Mouse (Mus musculus): ENCODE data around the gene Hspb1. TPM values are rescaled to one million over a fixed set of nuclear protein-coding genes. Genes with fewer than 3 reads are reported as not detected.

Hspb1 gene
- total RNA-seq, 1 experiment from 2014 or later, result not detected

GRCm38 (mm10) chr5:135904259-135904658 lies 16.5 kb downstream of the Hspb1 start:
- no peak for ATAC-seq (replicated peaks in 1 of 2; ENCODE audit: insufficient read depth in 1 of 2, low FRiP score in 2 of 2, low TSS enrichment in 1 of 2, low read depth in 1 of 2, poor library complexity in 2 of 2, severe bottlenecking in 2 of 2)

- no peak for ATAC-seq (replicated peaks in 1 of 2; ENCODE audit: insufficient read depth in 1 of 2, low FRiP score in 2 of 2, low TSS enrichment in 1 of 2, low read depth in 1 of 2, poor library complexity in 2 of 2, severe bottlenecking in 2 of 2)
Measured at GRCm38 (mm10) chr5:135905320-135906225, 17.9 kb downstream of the Hspb1 start.

GRCm38 (mm10) chr5:135906846-135907245 lies 19.1 kb downstream of the Hspb1 start:
- ATAC-seq (replicated peaks in 1 of 2; ENCODE audit: insufficient read depth in 1 of 2, low FRiP score in 2 of 2, low TSS enrichment in 1 of 2, low read depth in 1 of 2, poor library complexity in 2 of 2, severe bottlenecking in 2 of 2), result 0 out of 4 replicates have a peak, but pooled peaks of 1 of the 2 experiments have one; percentile 3

- no peak for ATAC-seq (replicated peaks in 1 of 2; ENCODE audit: insufficient read depth in 1 of 2, low FRiP score in 2 of 2, low TSS enrichment in 1 of 2, low read depth in 1 of 2, poor library complexity in 2 of 2, severe bottlenecking in 2 of 2)
Measured at GRCm38 (mm10) chr5:135907256-135907655, 19.5 kb downstream of the Hspb1 start.

- ATAC-seq (replicated peaks in 1 of 2; ENCODE audit: insufficient read depth in 1 of 2, low FRiP score in 2 of 2, low TSS enrichment in 1 of 2, low read depth in 1 of 2, poor library complexity in 2 of 2, severe bottlenecking in 2 of 2), result no peak
Measured at GRCm38 (mm10) chr5:135908185-135908584, 20.5 kb downstream of the Hspb1 start.

- no peak for ATAC-seq (replicated peaks in 1 of 2; ENCODE audit: insufficient read depth in 1 of 2, low FRiP score in 2 of 2, low TSS enrichment in 1 of 2, low read depth in 1 of 2, poor library complexity in 2 of 2, severe bottlenecking in 2 of 2)
Measured at GRCm38 (mm10) chr5:135908989-135909388, 21.3 kb downstream of the Hspb1 start.

GRCm38 (mm10) chr5:135909646-135910045 lies 21.9 kb downstream of the Hspb1 start:
- ATAC-seq (replicated peaks in 1 of 2; ENCODE audit: insufficient read depth in 1 of 2, low FRiP score in 2 of 2, low TSS enrichment in 1 of 2, low read depth in 1 of 2, poor library complexity in 2 of 2, severe bottlenecking in 2 of 2), result no peak

- no peak for ATAC-seq (replicated peaks in 1 of 2; ENCODE audit: insufficient read depth in 1 of 2, low FRiP score in 2 of 2, low TSS enrichment in 1 of 2, low read depth in 1 of 2, poor library complexity in 2 of 2, severe bottlenecking in 2 of 2)
Measured at GRCm38 (mm10) chr5:135910813-135911212, 23.1 kb downstream of the Hspb1 start.

- ATAC-seq (replicated peaks in 1 of 2; ENCODE audit: insufficient read depth in 1 of 2, low FRiP score in 2 of 2, low TSS enrichment in 1 of 2, low read depth in 1 of 2, poor library complexity in 2 of 2, severe bottlenecking in 2 of 2), result no peak
Measured at GRCm38 (mm10) chr5:135911633-135912220, 24.0 kb downstream of the Hspb1 start.

GRCm38 (mm10) chr5:135913201-135913600 lies 25.5 kb downstream of the Hspb1 start:
- ATAC-seq (replicated peaks in 1 of 2; ENCODE audit: insufficient read depth in 1 of 2, low FRiP score in 2 of 2, low TSS enrichment in 1 of 2, low read depth in 1 of 2, poor library complexity in 2 of 2, severe bottlenecking in 2 of 2), result no peak

GRCm38 (mm10) chr5:135914156-135914555 lies 26.4 kb downstream of the Hspb1 start:
- ATAC-seq (replicated peaks in 1 of 2; ENCODE audit: insufficient read depth in 1 of 2, low FRiP score in 2 of 2, low TSS enrichment in 1 of 2, low read depth in 1 of 2, poor library complexity in 2 of 2, severe bottlenecking in 2 of 2), result no peak

- ATAC-seq (replicated peaks in 1 of 2; ENCODE audit: insufficient read depth in 1 of 2, low FRiP score in 2 of 2, low TSS enrichment in 1 of 2, low read depth in 1 of 2, poor library complexity in 2 of 2, severe bottlenecking in 2 of 2), result no peak
Measured at GRCm38 (mm10) chr5:135916051-135916565, 28.4 kb downstream of the Hspb1 start.

- ATAC-seq (replicated peaks in 1 of 2; ENCODE audit: insufficient read depth in 1 of 2, low FRiP score in 2 of 2, low TSS enrichment in 1 of 2, low read depth in 1 of 2, poor library complexity in 2 of 2, severe bottlenecking in 2 of 2), result no peak
Measured at GRCm38 (mm10) chr5:135916601-135917000, 28.9 kb downstream of the Hspb1 start.

- ATAC-seq (replicated peaks in 1 of 2; ENCODE audit: insufficient read depth in 1 of 2, low FRiP score in 2 of 2, low TSS enrichment in 1 of 2, low read depth in 1 of 2, poor library complexity in 2 of 2, severe bottlenecking in 2 of 2), result no peak
Measured at GRCm38 (mm10) chr5:135917327-135918058, 29.8 kb downstream of the Hspb1 start.

GRCm38 (mm10) chr5:135918059-135918437 lies 30.3 kb downstream of the Hspb1 start:
- no peak for ATAC-seq (replicated peaks in 1 of 2; ENCODE audit: insufficient read depth in 1 of 2, low FRiP score in 2 of 2, low TSS enrichment in 1 of 2, low read depth in 1 of 2, poor library complexity in 2 of 2, severe bottlenecking in 2 of 2)

GRCm38 (mm10) chr5:135918593-135918992 lies 30.9 kb downstream of the Hspb1 start:
- no peak for ATAC-seq (replicated peaks in 1 of 2; ENCODE audit: insufficient read depth in 1 of 2, low FRiP score in 2 of 2, low TSS enrichment in 1 of 2, low read depth in 1 of 2, poor library complexity in 2 of 2, severe bottlenecking in 2 of 2)

- no peak for ATAC-seq (replicated peaks in 1 of 2; ENCODE audit: insufficient read depth in 1 of 2, low FRiP score in 2 of 2, low TSS enrichment in 1 of 2, low read depth in 1 of 2, poor library complexity in 2 of 2, severe bottlenecking in 2 of 2)
Measured at GRCm38 (mm10) chr5:135919902-135920301, 32.2 kb downstream of the Hspb1 start.

- no peak for ATAC-seq (replicated peaks in 1 of 2; ENCODE audit: insufficient read depth in 1 of 2, low FRiP score in 2 of 2, low TSS enrichment in 1 of 2, low read depth in 1 of 2, poor library complexity in 2 of 2, severe bottlenecking in 2 of 2)
Measured at GRCm38 (mm10) chr5:135923901-135924300, 36.2 kb downstream of the Hspb1 start.
